Mouse (Mus musculus): Measurements from ENCODE around the gene Slc17a9. TPM values are rescaled to one million over a fixed set of nuclear protein-coding genes. Genes with fewer than 3 reads are reported as not detected.
A peak's percentile ranks its signal among the peaks of the same experiment; 100 is the strongest.

Gene Slc17a9
- polyA plus RNA-seq, 1 experiment from 2014 or later: 0.40 TPM

GRCm38 (mm10) chr2:180727613-180728021 is 2.6 kb downstream of the Slc17a9 start:
- Histone ChIP-seq H3K4me2 (replicated peaks; ENCODE audit: low read depth, low read length) (no peak overlapping the region), H3K27ac (ENCODE audit: low read length) (no peak overlapping the region), H3K9ac (replicated peaks; ENCODE audit: low read length) (no peak overlapping the region), H3K27me3 (ENCODE audit: insufficient read depth, low read length) (no peaks in the 10 kb centered on the region; the same call in 1 of the 2 replicates), H3K4me3 (ENCODE audit: low read length) (no peak overlapping the region), H3K4me1 (ENCODE audit: insufficient read depth, low read length) (peaks cover 17% of the 10 kb centered on the region), H3K36me3 (ENCODE audit: insufficient read depth, low read length) (peaks cover 14% of the 10 kb centered on the region), H3K9me3 (ENCODE audit: low read length) (no peaks in the 10 kb centered on the region)
- WGBS: 51% methylated on average over 4 of the region's 4 CpGs
- ATAC-seq (ENCODE audit: low FRiP score, low TSS enrichment): no peak

DNA sequence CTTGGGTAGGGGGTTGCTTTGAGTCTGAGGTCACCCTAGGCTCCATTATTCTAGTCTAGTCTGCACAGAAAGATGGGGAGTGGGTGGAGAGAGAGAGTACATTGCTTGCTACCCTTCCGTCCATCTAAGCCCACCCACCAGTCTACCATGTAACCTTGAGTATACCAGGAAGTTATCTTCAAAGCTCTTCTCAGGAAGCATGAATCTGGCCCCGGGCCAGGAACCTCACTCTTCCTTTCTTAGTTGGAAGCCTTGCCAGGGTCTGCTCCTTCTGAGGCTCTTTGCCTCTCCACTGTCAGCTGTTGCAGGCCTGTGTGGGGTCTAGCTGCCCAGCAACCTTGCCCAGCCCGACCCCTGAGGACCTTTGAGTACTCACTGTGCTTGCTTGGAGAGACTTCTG is 6.0 kb downstream of the Slc17a9 start:
- WGBS: 56% methylated on average over 3 of the region's 3 CpGs
- H3K27ac ChIP-seq (ENCODE audit: low read length): no peak overlapping the region
- H3K9me3 ChIP-seq (ENCODE audit: low read length): no peaks in the 10 kb centered on the region
- H3K4me3 ChIP-seq (ENCODE audit: low read length): no peak overlapping the region
- ATAC-seq (ENCODE audit: low FRiP score, low TSS enrichment): no peak
- no peaks in the 10 kb centered on the region; the same call in 1 of the 2 replicates for H3K27me3 ChIP-seq (ENCODE audit: insufficient read depth, low read length)
- no peak overlapping the region for H3K4me2 ChIP-seq (replicated peaks; ENCODE audit: low read depth, low read length)
- no peaks in the 10 kb centered on the region for H3K4me1 ChIP-seq (ENCODE audit: insufficient read depth, low read length)
- no peak overlapping the region for H3K9ac ChIP-seq (replicated peaks; ENCODE audit: low read length)
- no peaks in the 10 kb centered on the region for H3K36me3 ChIP-seq (ENCODE audit: insufficient read depth, low read length)

DNA sequence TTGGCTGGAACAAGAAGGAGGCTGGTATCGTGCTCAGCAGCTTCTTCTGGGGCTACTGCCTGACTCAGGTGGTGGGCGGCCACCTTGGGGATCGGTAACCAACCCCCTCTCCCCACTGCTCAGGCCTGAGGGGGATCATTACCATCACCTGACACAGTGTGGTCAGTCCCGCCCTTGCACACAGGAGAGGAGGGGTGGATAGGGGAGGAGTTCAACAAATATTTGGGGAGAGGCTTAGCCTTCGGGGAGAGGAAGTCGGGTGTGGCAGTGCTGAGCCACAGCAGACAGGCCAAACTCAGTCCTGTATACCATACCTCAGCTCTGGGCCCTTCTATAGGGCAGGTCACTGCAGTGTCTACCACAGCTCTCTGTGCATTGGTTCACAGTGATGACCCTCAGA is 6.9 kb downstream of the Slc17a9 start:
- Histone ChIP-seq H3K4me1 (ENCODE audit: insufficient read depth, low read length) (no peaks in the 10 kb centered on the region), H3K4me2 (replicated peaks; ENCODE audit: low read depth, low read length) (no peak overlapping the region), H3K36me3 (ENCODE audit: insufficient read depth, low read length) (no peaks in the 10 kb centered on the region), H3K9ac (replicated peaks; ENCODE audit: low read length) (no peak overlapping the region), H3K4me3 (ENCODE audit: low read length) (no peak overlapping the region), H3K9me3 (ENCODE audit: low read length) (no peaks in the 10 kb centered on the region), H3K27ac (ENCODE audit: low read length) (no peak overlapping the region), H3K27me3 (ENCODE audit: insufficient read depth, low read length) (no peaks in the 10 kb centered on the region)
- 69% methylated on average over 6 of the region's 6 CpGs for WGBS
- no peak for ATAC-seq (ENCODE audit: low FRiP score, low TSS enrichment)

GRCm38 (mm10) chr2:180735232-180735631 is 10.2 kb downstream of the Slc17a9 start:
- Histone ChIP-seq H3K4me2 (replicated peaks; ENCODE audit: low read depth, low read length) (no peak overlapping the region), H3K9ac (replicated peaks; ENCODE audit: low read length) (no peak overlapping the region), H3K4me1 (ENCODE audit: insufficient read depth, low read length) (no peaks in the 10 kb centered on the region), H3K4me3 (ENCODE audit: low read length) (no peak overlapping the region), H3K36me3 (ENCODE audit: insufficient read depth, low read length) (no peaks in the 10 kb centered on the region), H3K9me3 (ENCODE audit: low read length) (no peaks in the 10 kb centered on the region), H3K27me3 (ENCODE audit: insufficient read depth, low read length) (no peaks in the 10 kb centered on the region), H3K27ac (ENCODE audit: low read length) (no peak overlapping the region)
- WGBS: 76% methylated on average over 7 of the region's 7 CpGs
- no peak for ATAC-seq (ENCODE audit: low FRiP score, low TSS enrichment)

DNA sequence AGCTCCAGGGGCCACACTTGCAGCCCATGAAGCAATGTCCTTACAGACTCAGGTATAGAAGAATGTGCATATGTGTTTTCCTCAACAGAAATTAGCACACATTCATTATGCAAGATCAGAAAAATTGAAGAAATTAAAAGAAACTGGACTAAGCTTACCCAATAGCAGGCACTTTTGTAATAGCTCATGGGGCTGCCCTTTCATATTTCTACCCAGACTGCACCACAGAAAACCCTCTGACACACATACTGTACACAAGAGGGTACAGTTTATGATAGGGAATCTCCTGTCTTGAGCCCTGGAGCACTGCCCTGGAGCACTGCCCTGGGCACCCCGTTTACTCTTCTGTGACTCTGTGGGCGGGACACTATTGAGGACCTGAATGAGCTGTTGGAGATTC is 12.9 kb downstream of the Slc17a9 start:
- H3K9me3 ChIP-seq (ENCODE audit: low read length): no peaks in the 10 kb centered on the region
- no peak overlapping the region for H3K9ac ChIP-seq (replicated peaks; ENCODE audit: low read length)
- no peak overlapping the region for H3K27ac ChIP-seq (ENCODE audit: low read length)
- H3K4me3 ChIP-seq (ENCODE audit: low read length): no peak overlapping the region
- no peak overlapping the region for H3K4me2 ChIP-seq (replicated peaks; ENCODE audit: low read depth, low read length)
- H3K36me3 ChIP-seq (ENCODE audit: insufficient read depth, low read length): no peaks in the 10 kb centered on the region
- no peaks in the 10 kb centered on the region for H3K27me3 ChIP-seq (ENCODE audit: insufficient read depth, low read length)
- ATAC-seq (ENCODE audit: low FRiP score, low TSS enrichment): no peak
- 66% methylated on average over 2 of the region's 2 CpGs for WGBS
- H3K4me1 ChIP-seq (ENCODE audit: insufficient read depth, low read length): no peaks in the 10 kb centered on the region

- no peak overlapping the region for H3K4me3 ChIP-seq (ENCODE audit: low read length)
- no peaks in the 10 kb centered on the region for H3K36me3 ChIP-seq (ENCODE audit: insufficient read depth, low read length)
- H3K9me3 ChIP-seq (ENCODE audit: low read length): no peaks in the 10 kb centered on the region
- no peak overlapping the region for H3K4me2 ChIP-seq (replicated peaks; ENCODE audit: low read depth, low read length)
- ATAC-seq (ENCODE audit: low FRiP score, low TSS enrichment): no peak
- no peaks in the 10 kb centered on the region for H3K4me1 ChIP-seq (ENCODE audit: insufficient read depth, low read length)
- no peaks in the 10 kb centered on the region for H3K27me3 ChIP-seq (ENCODE audit: insufficient read depth, low read length)
- no peak overlapping the region for H3K27ac ChIP-seq (ENCODE audit: low read length)
- no peak overlapping the region for H3K9ac ChIP-seq (replicated peaks; ENCODE audit: low read length)
- WGBS: 39% methylated on average over 3 of the region's 3 CpGs
Observed at GRCm38 (mm10) chr2:180740349-180740748, 15.3 kb downstream of the Slc17a9 start.

GRCm38 (mm10) chr2:180741421-180741820 is 16.4 kb downstream of the Slc17a9 start:
- H3K9ac ChIP-seq (replicated peaks; ENCODE audit: low read length): no peak overlapping the region
- WGBS: 72% methylated on average over 7 of the region's 7 CpGs
- H3K4me2 ChIP-seq (replicated peaks; ENCODE audit: low read depth, low read length): no peak overlapping the region
- no peaks in the 10 kb centered on the region for H3K4me1 ChIP-seq (ENCODE audit: insufficient read depth, low read length)
- H3K9me3 ChIP-seq (ENCODE audit: low read length): no peaks in the 10 kb centered on the region
- H3K4me3 ChIP-seq (ENCODE audit: low read length): no peak overlapping the region
- no peak for ATAC-seq (ENCODE audit: low FRiP score, low TSS enrichment)
- H3K27me3 ChIP-seq (ENCODE audit: insufficient read depth, low read length): no peaks in the 10 kb centered on the region
- no peak overlapping the region for H3K27ac ChIP-seq (ENCODE audit: low read length)
- no peaks in the 10 kb centered on the region for H3K36me3 ChIP-seq (ENCODE audit: insufficient read depth, low read length)

GRCm38 (mm10) chr2:180742820-180743219 is 17.8 kb downstream of the Slc17a9 start:
- H3K9me3 ChIP-seq (ENCODE audit: low read length): no peaks in the 10 kb centered on the region
- H3K4me2 ChIP-seq (replicated peaks; ENCODE audit: low read depth, low read length): no peak overlapping the region
- no peak for ATAC-seq (ENCODE audit: low FRiP score, low TSS enrichment)
- no peak overlapping the region for H3K27ac ChIP-seq (ENCODE audit: low read length)
- no peaks in the 10 kb centered on the region for H3K36me3 ChIP-seq (ENCODE audit: insufficient read depth, low read length)
- no peak overlapping the region for H3K9ac ChIP-seq (replicated peaks; ENCODE audit: low read length)
- 86% methylated on average over 6 of the region's 6 CpGs for WGBS
- H3K4me1 ChIP-seq (ENCODE audit: insufficient read depth, low read length): no peaks in the 10 kb centered on the region
- no peaks in the 10 kb centered on the region for H3K27me3 ChIP-seq (ENCODE audit: insufficient read depth, low read length)
- H3K4me3 ChIP-seq (ENCODE audit: low read length): no peak overlapping the region

GRCm38 (mm10) chr2:180743321-180743720 is 18.3 kb downstream of the Slc17a9 start:
- Histone ChIP-seq H3K4me3 (ENCODE audit: low read length) (no peak overlapping the region), H3K9ac (replicated peaks; ENCODE audit: low read length) (no peak overlapping the region), H3K36me3 (ENCODE audit: insufficient read depth, low read length) (no peaks in the 10 kb centered on the region), H3K27ac (ENCODE audit: low read length) (no peak overlapping the region), H3K4me2 (replicated peaks; ENCODE audit: low read depth, low read length) (no peak overlapping the region), H3K4me1 (ENCODE audit: insufficient read depth, low read length) (no peaks in the 10 kb centered on the region), H3K27me3 (ENCODE audit: insufficient read depth, low read length) (no peaks in the 10 kb centered on the region), H3K9me3 (ENCODE audit: low read length) (no peaks in the 10 kb centered on the region)
- 94% methylated on average over 2 of the region's 2 CpGs for WGBS
- ATAC-seq (ENCODE audit: low FRiP score, low TSS enrichment): no peak

DNA sequence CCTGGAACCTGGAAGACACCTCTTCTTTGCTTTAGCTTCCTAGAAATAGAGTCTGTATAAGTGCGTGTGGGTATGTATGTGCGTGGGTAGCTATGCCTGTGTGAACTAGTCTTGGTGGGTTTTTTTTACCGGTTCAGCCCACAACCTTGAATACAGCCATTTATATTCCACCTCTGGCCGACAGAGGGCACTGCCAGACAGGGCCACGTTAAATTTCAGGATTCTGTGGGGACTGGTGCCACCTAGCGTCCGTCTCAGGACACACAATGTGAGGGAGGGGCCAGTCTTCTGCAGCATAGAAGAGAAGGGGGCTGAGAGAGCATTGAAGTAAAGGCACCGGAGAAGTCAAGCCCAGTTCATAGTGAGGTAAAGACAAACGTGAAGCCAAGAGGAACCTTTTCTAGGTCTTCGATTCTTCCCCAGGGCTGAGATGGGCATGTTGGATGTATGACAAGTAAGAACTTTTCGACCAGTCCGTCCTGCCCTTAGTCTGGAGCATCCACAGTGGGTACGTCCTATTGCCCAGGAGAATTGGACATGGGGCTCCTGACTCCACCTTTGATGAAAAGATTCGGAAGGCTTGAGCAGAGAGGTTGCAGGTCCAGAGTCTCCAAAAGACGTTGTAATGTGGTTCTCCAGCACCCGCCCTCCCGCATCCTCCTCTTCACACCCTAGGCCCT is 20.3 kb downstream of the Slc17a9 start:
- Histone ChIP-seq H3K36me3 (ENCODE audit: insufficient read depth, low read length) (no peaks in the 10 kb centered on the region), H3K4me1 (ENCODE audit: insufficient read depth, low read length) (no peaks in the 10 kb centered on the region), H3K4me3 (ENCODE audit: low read length) (no peak overlapping the region), H3K27me3 (ENCODE audit: insufficient read depth, low read length) (no peaks in the 10 kb centered on the region), H3K27ac (ENCODE audit: low read length) (no peak overlapping the region), H3K9ac (replicated peaks; ENCODE audit: low read length) (no peak overlapping the region), H3K9me3 (ENCODE audit: low read length) (no peaks in the 10 kb centered on the region), H3K4me2 (replicated peaks; ENCODE audit: low read depth, low read length) (no peak overlapping the region)
- 39% methylated on average over 17 of the region's 17 CpGs for WGBS
- peak; percentile 73; the same call in 1 of the 2 replicates for ATAC-seq (ENCODE audit: low FRiP score, low TSS enrichment)
